Mouse (Mus musculus) hindbrain, embryonic 11.5 days (tissue): Measurements from ENCODE around the gene 6430550D23Rik. TPM values are rescaled to one million over a fixed set of nuclear protein-coding genes. Genes with fewer than 3 reads are reported as not detected.
"Not testable (repeated sequence)": the region's sequence is repeated elsewhere in the genome, so short reads cannot be mapped to it uniquely, and the experiment has no call there.

Experiments
- ATAC-seq: fragments of 200-750 bp; cut with Nextera tagmentation; 2 replicates; pipeline ENCODE4 v1.8.0; 2017; ENCODE audit warnings: mild to moderate bottlenecking, moderate TSS enrichment, moderate library complexity; ENCODE audit not compliant: low FRiP score
- DNase-seq: peaks from one replicate; pipeline ENCODE4 v3.0.0-alpha.2; 2015; ENCODE audit warnings: low spot score
- H3K27ac ChIP-seq: fragments of 300-500 bp; sonication (generic); 2 replicates; pipeline ENCODE4 v1.5.1; 2014; ENCODE audit warnings: mild to moderate bottlenecking, low read depth, low read length
- H3K27me3 ChIP-seq: fragments of 300-500 bp; sonication (generic); 2 replicates; pipeline ENCODE4 v1.6.1; 2014; ENCODE audit warnings: mild to moderate bottlenecking, low read length, moderate library complexity, mixed read lengths; ENCODE audit not compliant: control insufficient read depth, insufficient read depth
- H3K36me3 ChIP-seq: fragments of 300-500 bp; sonication (generic); 2 replicates; pipeline ENCODE4 v1.6.1; 2014; ENCODE audit warnings: mild to moderate bottlenecking, low read length, moderate library complexity, mixed read lengths; ENCODE audit not compliant: control insufficient read depth, insufficient read depth
- H3K4me1 ChIP-seq: fragments of 300-500 bp; sonication (generic); replicated peaks from 2 replicates; pipeline ENCODE4 v1.6.1; 2014; ENCODE audit warnings: low read length, mixed read lengths; ENCODE audit not compliant: control insufficient read depth, insufficient read depth
- H3K4me2 ChIP-seq: fragments of 300-500 bp; sonication (generic); replicated peaks from 2 replicates; pipeline ENCODE4 v1.6.1; 2014; ENCODE audit warnings: mild to moderate bottlenecking, low read depth, low read length
- H3K4me3 ChIP-seq: fragments of 300-500 bp; sonication (generic); 2 replicates; pipeline ENCODE4 v1.5.1; 2014; ENCODE audit warnings: low read depth, low read length
- H3K9ac ChIP-seq: fragments of 300-500 bp; sonication (generic); 2 replicates; pipeline ENCODE4 v1.6.1; 2014; ENCODE audit warnings: low read depth, low read length
- H3K9me3 ChIP-seq: fragments of 300-500 bp; sonication (generic); 2 replicates; pipeline ENCODE4 v1.6.1; 2016; ENCODE audit warnings: low read length; ENCODE audit not compliant: control insufficient read depth
- WGBS: fragments of 180-500 bp; shearing (Covaris S2); extraction: QIAGEN DNeasy Blood & Tissue Kit; methylation state at CpG from one replicate; pipeline ENCODE4 v1.1.7; 2014; 5-methylcytosine and 5-hydroxymethylcytosine counted together
- polyA plus RNA-seq: library from polyadenylated mRNA; unstranded; fragments of >200 nt; fragmentation: Nextera tagmentation; extraction: Ambion mirVana; gene quantifications from 2 replicates; pipeline ENCODE4 v1.2.1, GENCODE M21; 2014

6430550D23Rik gene
- polyA plus RNA-seq, 1 experiment from 2014 or later, result 2.5 TPM

DNA sequence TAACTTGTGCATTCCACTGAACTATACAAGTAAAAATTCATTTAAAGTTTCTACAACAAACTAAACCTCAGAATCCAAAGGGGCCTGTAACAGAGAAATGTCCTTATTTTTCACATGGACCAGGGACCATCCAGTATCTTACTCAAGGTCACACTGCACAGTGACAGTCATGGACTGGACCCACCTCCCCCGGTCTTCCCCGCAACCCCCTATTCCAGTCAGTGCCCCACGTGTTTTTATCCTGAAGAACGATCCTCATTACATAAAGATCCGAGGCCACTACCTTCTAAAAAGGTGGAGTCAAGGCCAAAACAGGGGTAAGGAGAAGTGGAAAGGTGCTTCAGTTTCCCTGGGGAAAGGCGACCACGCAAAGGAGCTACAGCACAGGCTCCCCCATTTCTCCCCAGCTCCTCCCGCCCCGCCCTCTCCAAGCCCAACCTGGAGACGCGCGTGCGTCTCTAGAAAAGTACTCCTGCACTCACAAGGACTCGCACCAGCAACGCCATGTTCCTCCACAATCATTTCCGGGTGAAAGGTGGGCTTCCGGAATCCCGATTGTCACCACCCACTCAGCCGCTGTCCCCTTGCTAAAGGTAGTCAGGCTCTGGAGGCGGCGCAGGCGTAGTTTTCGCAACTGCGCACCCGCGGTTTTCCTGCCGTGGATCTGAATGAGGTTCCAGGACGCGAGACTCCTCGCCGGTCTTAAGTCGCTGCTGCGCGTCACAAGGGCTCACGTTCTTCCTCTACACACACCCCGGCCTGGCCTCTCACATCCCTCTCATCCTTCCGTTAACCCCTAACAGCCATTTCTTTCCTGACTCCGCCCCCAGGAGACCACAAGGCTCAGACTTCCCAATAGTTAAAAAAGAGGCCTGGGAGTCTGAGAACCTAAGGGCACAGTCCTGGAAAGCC, 78.0 kb downstream of the 6430550D23Rik start, which contains the start of gene Uqcc1:
TSS of gene Uqcc1 (minus strand) at position 780 of the 912 bp plus-strand sequence.
- peak within 1 kb of the TSS; percentile 77 for H3K27ac ChIP-seq
- H3K4me2 ChIP-seq, result peak within 1 kb of the TSS; percentile 72
- peak; percentile 93 for ATAC-seq
- under 1% methylated on average over 38 of the region's 38 CpGs for WGBS
- H3K36me3 ChIP-seq, result no peaks in the 10 kb centered on the region
- H3K9me3 ChIP-seq, result no peaks in the 10 kb centered on the region
- H3K4me1 ChIP-seq, result no peaks in the 10 kb centered on the region
- H3K9ac ChIP-seq, result peak within 1 kb of the TSS; percentile 69
- no peaks in the 10 kb centered on the region for H3K27me3 ChIP-seq
- peak within 1 kb of the TSS; percentile 72 for H3K4me3 ChIP-seq
- peak; percentile 92 for DNase-seq

DNA sequence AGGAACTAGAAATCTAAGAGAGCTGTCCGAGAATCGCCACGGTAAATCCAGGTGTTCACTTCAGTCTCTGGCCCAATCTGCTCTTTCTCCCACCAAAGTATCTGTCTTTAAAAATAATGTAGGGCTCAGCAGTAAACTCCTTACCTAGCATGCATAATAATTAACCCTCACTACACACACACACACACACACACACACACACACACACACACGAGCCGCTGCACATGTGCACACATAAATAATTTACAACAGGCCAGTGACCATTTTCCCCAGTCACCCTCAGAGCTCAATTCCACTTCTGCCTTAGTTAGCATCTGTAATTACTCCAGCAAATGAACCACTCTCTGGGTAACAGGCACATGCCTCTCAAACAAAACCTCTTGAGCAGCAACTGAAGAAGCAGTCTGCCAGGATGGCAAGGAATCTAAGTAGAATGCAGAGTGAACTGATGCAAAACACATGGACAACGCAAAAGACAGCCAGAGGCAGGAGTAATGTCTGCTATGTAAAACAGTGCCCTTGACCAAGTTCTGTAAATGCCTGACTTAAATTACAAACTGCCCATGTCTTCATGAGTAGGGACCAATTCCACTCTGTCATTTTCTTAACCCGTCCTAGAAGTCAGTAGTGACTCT, 78.9 kb downstream of the 6430550D23Rik start:
- no peaks in the 10 kb centered on the region for H3K27me3 ChIP-seq
- no peaks in the 10 kb centered on the region for H3K4me1 ChIP-seq
- H3K36me3 ChIP-seq, result no peaks in the 10 kb centered on the region
- H3K27ac ChIP-seq, result no peak overlapping the region
- H3K4me3 ChIP-seq, result peak overlapping the region; percentile 72
- 79% methylated on average over 7 of the region's 7 CpGs for WGBS
- H3K9me3 ChIP-seq, result no peaks in the 10 kb centered on the region
- peak; percentile 5 for DNase-seq
- no peak for ATAC-seq
- peak overlapping the region; percentile 72 for H3K4me2 ChIP-seq
- no peak overlapping the region for H3K9ac ChIP-seq

DNA sequence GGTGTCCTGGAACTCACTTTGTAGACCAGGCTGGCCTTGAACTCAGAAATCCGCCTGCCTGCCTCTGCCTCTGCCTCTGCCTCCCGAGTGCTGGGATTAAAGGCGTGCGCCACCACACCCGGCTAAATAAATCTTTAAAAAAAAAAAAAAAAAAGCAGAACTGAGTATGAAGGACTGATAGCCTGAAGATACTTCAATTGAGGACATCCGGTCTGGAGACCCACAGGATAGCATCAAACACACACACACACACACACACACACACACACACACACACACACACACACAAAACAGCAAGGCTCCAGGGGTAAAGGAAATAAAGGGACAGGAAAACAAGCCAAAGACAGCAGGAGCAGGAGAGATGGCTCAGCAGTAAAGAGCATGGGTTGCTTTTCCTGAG, 82.6 kb downstream of the 6430550D23Rik start:
- ATAC-seq, result not testable (repeated sequence)

More for the DNA sequence above, 82.6 kb downstream of the 6430550D23Rik start:
- not testable (repeated sequence) for H3K9ac ChIP-seq, H3K4me1 ChIP-seq, H3K27me3 ChIP-seq, H3K4me2 ChIP-seq, H3K27ac ChIP-seq, H3K36me3 ChIP-seq, DNase-seq, H3K9me3 ChIP-seq, H3K4me3 ChIP-seq
- 99% methylated on average over 6 of the region's 6 CpGs for WGBS

Other genes starting within 250 kb of the 6430550D23Rik start
- 3.2 and 3.4 TPM in 2 replicates for gene Mmp24, start 232.6 kb downstream of the 6430550D23Rik start, polyA plus RNA-seq
- 9.6 and 9.7 TPM in 2 replicates for gene BC029722, start 188.6 kb downstream of the 6430550D23Rik start, polyA plus RNA-seq
- 193 and 208 TPM in 2 replicates for gene Eif6, start 181.1 kb downstream of the 6430550D23Rik start, polyA plus RNA-seq
- gene Fam83c, start 173.1 kb downstream of the 6430550D23Rik start, polyA plus RNA-seq, result 0.19 and 0.20 TPM in 2 replicates
- gene Uqcc1, start 77.7 kb downstream of the 6430550D23Rik start, polyA plus RNA-seq, result 69.6 and 80.8 TPM in 2 replicates
- gene Gm15557, start 67.2 kb downstream of the 6430550D23Rik start, polyA plus RNA-seq, result not detected in 2 replicates
- 1.3 and 1.4 TPM in 2 replicates for gene Gdf5, start 62.6 kb downstream of the 6430550D23Rik start, polyA plus RNA-seq
- 14.9 and 23.3 TPM in 2 replicates for gene Cep250, start 51.5 kb downstream of the 6430550D23Rik start, polyA plus RNA-seq
- 238 and 243 TPM in 2 replicates for gene Ergic3, start 68 bp upstream of the 6430550D23Rik start, polyA plus RNA-seq
- not detected in 2 replicates for gene Fer1l4, start 45.0 kb upstream of the 6430550D23Rik start, polyA plus RNA-seq
- gene Spag4, start 57.2 kb upstream of the 6430550D23Rik start, polyA plus RNA-seq, result 3.9 and 4.8 TPM in 2 replicates
- gene Cpne1, start 104.0 kb upstream of the 6430550D23Rik start, polyA plus RNA-seq, result 45.1 and 46.1 TPM in 2 replicates
- 38.4 and 41.6 TPM in 2 replicates for gene Rbm12, start 104.0 kb upstream of the 6430550D23Rik start, polyA plus RNA-seq
- 19.7 and 20.1 TPM in 2 replicates for gene Gm28036, start 119.1 kb upstream of the 6430550D23Rik start, polyA plus RNA-seq
- gene Romo1, start 136.1 kb upstream of the 6430550D23Rik start, polyA plus RNA-seq, result 386 and 402 TPM in 2 replicates
- 37.1 and 37.7 TPM in 2 replicates for gene Nfs1, start 136.2 kb upstream of the 6430550D23Rik start, polyA plus RNA-seq
- gene Rbm39, start 172.3 kb upstream of the 6430550D23Rik start, polyA plus RNA-seq, result 639 and 715 TPM in 2 replicates
- 80.9 and 104 TPM in 2 replicates for gene Phf20, start 188.5 kb upstream of the 6430550D23Rik start, polyA plus RNA-seq